Mouse (Mus musculus) liver, embryonic 14.5 days (tissue): Measurements from ENCODE around the gene Mfsd4b5.

Experiments
- CTCF ChIP-seq: IDR thresholded peaks from 2 replicates; pipeline ENCODE4 v1.5.1; 2016; ENCODE audit warnings: antibody characterized with exemption, low read depth, control low read depth
- EP300 ChIP-seq: IDR thresholded peaks from 2 replicates; pipeline ENCODE4 v1.6.1; 2016; ENCODE audit warnings: antibody characterized with exemption, low read depth

GRCm38 (mm10) chr10:39949377-39949954, 37.0 kb downstream of the Mfsd4b5 start:
- no peak for TF ChIP-seq EP300
- no peak for TF ChIP-seq CTCF
